In the genomic region with DNA sequence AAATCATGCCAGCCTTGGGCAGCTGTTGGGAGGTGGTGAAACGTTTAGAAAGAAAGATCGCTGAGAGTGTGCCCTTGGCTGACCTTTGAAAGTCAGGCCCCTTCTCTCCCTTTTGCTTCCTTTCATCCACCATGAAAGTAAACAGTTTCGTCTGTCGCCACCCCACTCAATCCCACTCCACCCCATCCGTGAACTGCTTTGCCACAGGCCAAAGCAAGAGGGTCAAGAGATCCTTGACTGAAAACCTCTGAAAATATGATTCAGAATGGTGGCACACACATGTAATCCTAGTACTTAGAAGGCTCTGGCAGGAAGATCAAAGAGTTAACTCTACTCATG, we compare ENCODE assay signal across 8 mouse cellular contexts. TPM values are rescaled to one million over a fixed set of nuclear protein-coding genes. Genes with fewer than 3 reads are reported as not detected.
DNase-seq lines count a peak whose midpoint lies in the region; ATAC-seq and TF ChIP-seq lines count a peak whose summit lies in the region.

No protein-coding gene starts in this region.

- TF ChIP-seq CTCF in layer of hippocampus, adult 2 months (conservative IDR thresholded peaks at IDR 0.05) = no peak

- peaks cover 7% of the 10 kb centered on the region for H3K79me2 ChIP-seq in myocyte (ENCODE audit: control insufficient read depth, insufficient read depth)

- H3K4me2 ChIP-seq in embryonic facial prominence, embryonic 13.5 days = peak overlapping the region; percentile 64
- H3K4me2 ChIP-seq in limb, embryonic 13.5 days (replicated peaks) = peak overlapping the region; percentile 77
- H3K4me2 ChIP-seq in myocyte (ENCODE audit: low read depth) = peak overlapping the region; percentile 92

- ATAC-seq in embryonic facial prominence, embryonic 13.5 days (ENCODE audit: insufficient number of reproducible peaks, insufficient read depth, low FRiP score, low TSS enrichment, low read depth) = no peak
- no peak for ATAC-seq in limb, embryonic 13.5 days (ENCODE audit: low FRiP score, low read depth)

- WGBS in embryonic facial prominence, embryonic 13.5 days = 23% methylated on average over 5 of the region's 5 CpGs
- 18% methylated on average over 5 of the region's 5 CpGs for WGBS in limb, embryonic 13.5 days

- peak overlapping the region; percentile 1; the same call in 1 of the 2 replicates for H3K27ac ChIP-seq in layer of hippocampus, adult 2 months
- H3K27ac ChIP-seq in embryonic facial prominence, embryonic 13.5 days = 0 out of 2 replicates have a peak overlapping the region, but pooled peaks have one; percentile 58
- H3K27ac ChIP-seq in limb, embryonic 13.5 days = no peak overlapping the region; the same call in 1 of the 2 replicates

- no peaks in the 10 kb centered on the region for H3K27me3 ChIP-seq in embryonic facial prominence, embryonic 13.5 days
- H3K27me3 ChIP-seq in limb, embryonic 13.5 days = no peaks in the 10 kb centered on the region
- no peaks in the 10 kb centered on the region for H3K27me3 ChIP-seq in myocyte (ENCODE audit: control insufficient read depth, insufficient read depth, insufficient read length)

- H3K9me3 ChIP-seq in embryonic facial prominence, embryonic 13.5 days = no peaks in the 10 kb centered on the region
- H3K9me3 ChIP-seq in limb, embryonic 13.5 days = no peaks in the 10 kb centered on the region

- no peak for DNase-seq in layer of hippocampus, adult 2 months (ENCODE audit: low spot score in 2 of 2)
- DNase-seq in layer of hippocampus, adult 18-20 months (ENCODE audit: low spot score in 2 of 2) = no peak
- no peak for DNase-seq in adrenal gland, adult (ENCODE audit: inconsistent age in 2 of 2, low spot score in 1 of 2)
- no peak for DNase-seq in cerebellum, adult 11 months
- no peak for DNase-seq in cerebellum, postnatal 25 days

- peak overlapping the region; percentile 90 for H3ac ChIP-seq in myocyte (ENCODE audit: control insufficient read depth, insufficient read length)

- peaks cover 5% of the 10 kb centered on the region; the same call in 1 of the 2 replicates for H3K4me1 ChIP-seq in embryonic facial prominence, embryonic 13.5 days
- 0 out of 2 replicates have a peak, but pooled peaks cover 5% of the 10 kb centered on the region for H3K4me1 ChIP-seq in limb, embryonic 13.5 days

- H3K36me3 ChIP-seq in embryonic facial prominence, embryonic 13.5 days = no peaks in the 10 kb centered on the region; the same call in 1 of the 2 replicates
- H3K36me3 ChIP-seq in limb, embryonic 13.5 days = no peaks in the 10 kb centered on the region
- H3K36me3 ChIP-seq in myocyte (ENCODE audit: control insufficient read depth, insufficient read depth) = peaks cover 17% of the 10 kb centered on the region

- H3K9ac ChIP-seq in embryonic facial prominence, embryonic 13.5 days = peak overlapping the region; percentile 73
- peak overlapping the region; percentile 69; the same call in 1 of the 2 replicates for H3K9ac ChIP-seq in limb, embryonic 13.5 days

- no peak for TF ChIP-seq POLR2A in myocyte (IDR thresholded peaks at IDR 0.05; ENCODE audit: insufficient read length, low read depth)

- peak overlapping the region; percentile 64 for H3K4me3 ChIP-seq in layer of hippocampus, adult 2 months
- H3K4me3 ChIP-seq in embryonic facial prominence, embryonic 13.5 days = peak overlapping the region; percentile 49
- peak overlapping the region; percentile 56 for H3K4me3 ChIP-seq in limb, embryonic 13.5 days
- peak overlapping the region; percentile 74 for H3K4me3 ChIP-seq in myocyte

TF ChIP-seq in myocyte, 11 proteins besides CTCF, POLR2A, EP300 and RAD21:
- TF ChIP-seq REST (IDR thresholded peaks at IDR 0.05; ENCODE audit: insufficient read depth, insufficient read length) = no peak
- TF ChIP-seq CEBPB (IDR thresholded peaks at IDR 0.05; ENCODE audit: insufficient read depth, poor library complexity, severe bottlenecking) = no peak
- TF ChIP-seq MAX (IDR thresholded peaks at IDR 0.05; ENCODE audit: low read depth) = no peak
- no peak for TF ChIP-seq TCF12 (IDR thresholded peaks at IDR 0.05; ENCODE audit: insufficient read depth, poor library complexity, severe bottlenecking)
- TF ChIP-seq TCF3 (IDR thresholded peaks at IDR 0.05; ENCODE audit: insufficient read length, low read depth) = no peak
- TF ChIP-seq SRF (IDR thresholded peaks at IDR 0.05; ENCODE audit: control insufficient read depth, insufficient read length, low read depth) = no peak
- TF ChIP-seq POLR2AphosphoS2 (IDR thresholded peaks at IDR 0.05; ENCODE audit: insufficient read length, low read depth) = no peak
- TF ChIP-seq MYOG (IDR thresholded peaks at IDR 0.05; ENCODE audit: control insufficient read depth in 1 of 3, insufficient read depth in 1 of 3, insufficient read length in 2 of 3, low read depth in 2 of 3) = no peak
- TF ChIP-seq MYOD1 (IDR thresholded peaks at IDR 0.05; ENCODE audit: control insufficient read depth in 1 of 3, insufficient read length in 2 of 3, low read depth in 2 of 3) = no peak
- no peak for TF ChIP-seq E2F4 (IDR thresholded peaks at IDR 0.05; ENCODE audit: insufficient read depth)
- TF ChIP-seq USF1 (IDR thresholded peaks at IDR 0.05; ENCODE audit: low read depth) = no peak

RNA-seq across cellular contexts. Expression of a gene that starts 0.4 kb away (rescaled TPM):
- total RNA-seq in layer of hippocampus, adult 2 months (2021) = 1 to 10 TPM; 2.4 to 3.2 TPM
- 1 to 10 TPM; 2.9 to 3.6 TPM for total RNA-seq in layer of hippocampus, adult 18-20 months (2021)
- 4.4 and 5.3 TPM in 2 replicates for polyA plus RNA-seq in embryonic facial prominence, embryonic 13.5 days (2015; fragmentation: Nextera tagmentation; extraction: Ambion mirVana)
- 3.5 and 5.7 TPM in 2 replicates for polyA plus RNA-seq in limb, embryonic 13.5 days (2015; fragmentation: Nextera tagmentation; extraction: Ambion mirVana)
- polyA plus RNA-seq in myocyte (2012; fragmentation: generic; extraction: Trizol) = 20.6 TPM

RNA-seq across cellular contexts. Expression of a gene that starts 26.5 kb away (rescaled TPM):
- total RNA-seq in layer of hippocampus, adult 2 months (2021) = 1 to 10 TPM; 5.4 to 5.9 TPM
- total RNA-seq in layer of hippocampus, adult 18-20 months (2021) = 1 to 10 TPM; 3.7 to 5.9 TPM
- polyA plus RNA-seq in embryonic facial prominence, embryonic 13.5 days (2015; fragmentation: Nextera tagmentation; extraction: Ambion mirVana) = 0.37 and 0.50 TPM in 2 replicates
- 0.08 and 0.10 TPM in 2 replicates for polyA plus RNA-seq in limb, embryonic 13.5 days (2015; fragmentation: Nextera tagmentation; extraction: Ambion mirVana)
- polyA plus RNA-seq in myocyte (2012; fragmentation: generic; extraction: Trizol) = 4.9 TPM

RNA-seq across cellular contexts. Expression of a gene that starts 53.9 kb away (rescaled TPM):
- total RNA-seq in layer of hippocampus, adult 2 months (2021) = 10 to 100 TPM; 35.0 to 36.0 TPM
- 10 to 100 TPM; 34.9 to 39.0 TPM for total RNA-seq in layer of hippocampus, adult 18-20 months (2021)
- polyA plus RNA-seq in embryonic facial prominence, embryonic 13.5 days (2015; fragmentation: Nextera tagmentation; extraction: Ambion mirVana) = 182 and 189 TPM in 2 replicates
- 177 and 184 TPM in 2 replicates for polyA plus RNA-seq in limb, embryonic 13.5 days (2015; fragmentation: Nextera tagmentation; extraction: Ambion mirVana)
- polyA plus RNA-seq in myocyte (2012; fragmentation: generic; extraction: Trizol) = 81.0 TPM

RNA-seq across cellular contexts. Expression of a gene that starts 54.0 kb away (rescaled TPM):
- total RNA-seq in layer of hippocampus, adult 2 months (2021) = 10 to 100 TPM; 70.3 to 73.4 TPM
- 10 to 100 TPM; 62.8 to 65.7 TPM for total RNA-seq in layer of hippocampus, adult 18-20 months (2021)
- polyA plus RNA-seq in embryonic facial prominence, embryonic 13.5 days (2015; fragmentation: Nextera tagmentation; extraction: Ambion mirVana) = 263 and 305 TPM in 2 replicates
- 286 and 290 TPM in 2 replicates for polyA plus RNA-seq in limb, embryonic 13.5 days (2015; fragmentation: Nextera tagmentation; extraction: Ambion mirVana)
- polyA plus RNA-seq in myocyte (2012; fragmentation: generic; extraction: Trizol) = 113 TPM

RNA-seq across cellular contexts. Expression of a gene that starts 59.9 kb away (rescaled TPM):
- 10 to 100 TPM; 92.9 to 95.6 TPM for total RNA-seq in layer of hippocampus, adult 2 months (2021)
- 10 to 100 TPM; 86.4 to 96.1 TPM for total RNA-seq in layer of hippocampus, adult 18-20 months (2021)
- polyA plus RNA-seq in embryonic facial prominence, embryonic 13.5 days (2015; fragmentation: Nextera tagmentation; extraction: Ambion mirVana) = 55.6 and 56.9 TPM in 2 replicates
- 46.8 and 47.4 TPM in 2 replicates for polyA plus RNA-seq in limb, embryonic 13.5 days (2015; fragmentation: Nextera tagmentation; extraction: Ambion mirVana)
- 71.3 TPM for polyA plus RNA-seq in myocyte (2012; fragmentation: generic; extraction: Trizol)
